Mouse (Mus musculus) bone marrow, adult 2 months (tissue): ENCODE measurements around the gene Tuba1b.

Experiments
- CTCF ChIP-seq: fragments of 200-500 bp; IDR thresholded peaks from 2 replicates; pipeline ENCODE4 v1.5.1; 2011; ENCODE audit warnings: low read length, control low read depth; ENCODE audit not compliant: control insufficient read depth, insufficient read depth
- POLR2A ChIP-seq: fragments of 200-500 bp; IDR thresholded peaks from 2 replicates; pipeline ENCODE4 v1.6.1; 2011; ENCODE audit warnings: low read depth, mild to moderate bottlenecking, control low read depth, low read length, borderline replicate concordance; ENCODE audit not compliant: control insufficient read depth

DNA sequence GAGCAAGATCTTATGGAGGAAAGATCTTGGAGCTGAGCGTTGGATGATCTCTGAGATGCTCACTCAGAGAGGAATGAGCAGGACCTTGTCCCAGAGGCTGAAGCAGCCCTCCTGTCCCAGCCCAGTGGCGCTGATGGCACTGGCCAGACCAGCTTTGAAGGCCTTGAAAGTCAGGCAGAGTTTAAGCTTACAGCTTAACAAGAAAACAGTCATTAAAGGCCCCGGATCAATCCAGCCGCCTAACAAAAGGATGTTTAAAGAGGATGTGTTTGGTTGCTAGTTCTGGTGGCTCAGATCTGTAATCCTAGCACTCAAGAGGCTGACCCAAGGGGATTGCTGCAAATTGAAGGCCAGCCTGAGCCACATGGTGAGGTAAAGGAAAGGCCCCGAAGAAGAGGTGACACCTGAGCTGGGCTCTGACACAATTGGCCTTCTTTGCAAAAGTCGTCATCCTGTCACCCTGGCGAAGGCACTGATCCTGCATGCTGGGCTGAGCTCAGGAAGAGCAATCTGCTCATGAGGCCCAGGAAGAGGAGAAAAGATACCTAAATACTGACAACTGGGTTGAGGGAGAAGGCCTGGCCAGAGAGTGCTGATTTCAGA lies 45.7 kb upstream of the Tuba1b start:
- TF ChIP-seq CTCF: no peak
- no peak for TF ChIP-seq POLR2A
